15 mouse cellular contexts compared by ENCODE assay signal in the genomic region with DNA sequence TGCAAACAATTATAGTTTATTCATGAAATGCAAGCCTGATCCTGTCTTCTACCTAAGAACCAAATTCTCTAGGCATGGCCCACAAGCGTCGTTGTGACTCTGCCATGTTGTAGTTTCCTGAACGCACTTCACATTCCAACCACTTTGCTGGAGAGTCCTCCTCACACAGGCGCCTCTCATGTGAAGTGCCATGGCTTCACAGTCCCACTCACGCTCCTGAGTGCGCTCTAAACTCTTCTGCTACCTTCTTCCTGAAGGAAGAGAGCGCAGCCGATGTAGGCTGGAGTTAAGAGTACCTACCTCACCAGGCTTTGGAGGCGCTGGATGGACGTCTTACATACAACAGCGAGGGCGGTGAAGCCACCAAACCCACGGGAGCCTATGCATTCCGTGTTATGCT.
A peak's percentile ranks its signal among the peaks of the same experiment; 100 is the strongest.
DNase-seq lines count a peak whose midpoint lies in the region; ATAC-seq and TF ChIP-seq lines count a peak whose summit lies in the region.
"Had no signal": no experiment of that assay in that cellular context is flagged by ENCODE, and none has a peak within 500 bp of the region (broad histone marks: within the 10 kb centered on the region; RNA-seq: fewer than 3 reads in every experiment).

No protein-coding gene starts in this region.

- TF ChIP-seq CTCF in left cerebral cortex, adult 2 months (IDR thresholded peaks at IDR 0.05): no peak
- no peak for TF ChIP-seq CTCF in layer of hippocampus, adult 2 months (conservative IDR thresholded peaks at IDR 0.05)
- no peak for TF ChIP-seq CTCF in gastrocnemius, adult 2 months (IDR thresholded peaks at IDR 0.05)

- H3K4me2 ChIP-seq in lung, embryonic 16.5 days (ENCODE audit: low read depth, low read length): no peak overlapping the region
- no peak overlapping the region for H3K4me2 ChIP-seq in hindbrain, embryonic 13.5 days
- H3K4me2 ChIP-seq: intestine, embryonic 15.5 days; liver, embryonic 13.5 days; neural tube, embryonic 12.5 days had no signal

- peaks cover 6% of the 10 kb centered on the region for H3K4me1 ChIP-seq in lung, embryonic 16.5 days (replicated peaks; ENCODE audit: control insufficient read depth, insufficient read depth, low read length)
- no peaks in the 10 kb centered on the region for H3K4me1 ChIP-seq in hindbrain, embryonic 13.5 days (replicated peaks)
- H3K4me1 ChIP-seq: intestine, embryonic 15.5 days; liver, embryonic 13.5 days had no signal

- H3K27me3 ChIP-seq in lung, embryonic 16.5 days (ENCODE audit: control insufficient read depth, insufficient read depth, low read depth, low read length): no peaks in the 10 kb centered on the region
- no peaks in the 10 kb centered on the region for H3K27me3 ChIP-seq in hindbrain, embryonic 13.5 days
- H3K27me3 ChIP-seq: intestine, embryonic 15.5 days; liver, embryonic 13.5 days; megakaryocyte, embryonic 14.5 days; neural tube, embryonic 12.5 days had no signal

- 66% methylated on average over 14 of the region's 14 CpGs for WGBS in lung, embryonic 16.5 days
- WGBS in hindbrain, embryonic 13.5 days: 94% methylated on average over 14 of the region's 14 CpGs

- H3K4me3 ChIP-seq in left cerebral cortex, adult 2 months: no peak overlapping the region
- no peak overlapping the region for H3K4me3 ChIP-seq in lung, embryonic 16.5 days (ENCODE audit: low read length)
- H3K4me3 ChIP-seq in layer of hippocampus, adult 2 months: no peak overlapping the region
- H3K4me3 ChIP-seq in gastrocnemius, adult 2 months: no peak overlapping the region
- H3K4me3 ChIP-seq in hindbrain, embryonic 13.5 days: no peak overlapping the region
- H3K4me3 ChIP-seq: intestine, embryonic 15.5 days; liver, embryonic 13.5 days; megakaryocyte, embryonic 14.5 days; neural tube, embryonic 12.5 days had no signal

- H3K9me3 ChIP-seq in lung, embryonic 16.5 days (ENCODE audit: control insufficient read depth, low read length): no peaks in the 10 kb centered on the region
- H3K9me3 ChIP-seq in hindbrain, embryonic 13.5 days: no peaks in the 10 kb centered on the region
- H3K9me3 ChIP-seq: intestine, embryonic 15.5 days; liver, embryonic 13.5 days; megakaryocyte, embryonic 14.5 days; neural tube, embryonic 12.5 days had no signal

- intact Hi-C loops in heart, postnatal 25 days (cut with DNase I): loop anchor here (5.0 kb wide), 1 partner anchor 138 kb away; no protein-coding TSS in a partner anchor
- intact Hi-C loops in left cerebral cortex, adult 2 months (cut with DNase I): loop anchor here (5.0 kb wide), 1 partner anchor 133 kb away; no protein-coding TSS in a partner anchor
- intact Hi-C loops in gastrocnemius, adult 2 months (cut with DNase I): loop anchor here (10.0 kb wide), 1 partner anchor 126 kb away; a partner anchor contains a TSS

- 0 out of 2 replicates have a peak overlapping the region, but pooled peaks have one; percentile 15 for H3K27ac ChIP-seq in left cerebral cortex, adult 2 months
- peak overlapping the region; percentile 85 for H3K27ac ChIP-seq in lung, embryonic 16.5 days (ENCODE audit: low read length)
- H3K27ac ChIP-seq in layer of hippocampus, adult 2 months: no peak overlapping the region
- no peak overlapping the region for H3K27ac ChIP-seq in gastrocnemius, adult 2 months
- no peak overlapping the region for H3K27ac ChIP-seq in hindbrain, embryonic 13.5 days
- H3K27ac ChIP-seq: intestine, embryonic 15.5 days; liver, embryonic 13.5 days; neural tube, embryonic 12.5 days had no signal

- peak; percentile 85 for DNase-seq in heart, adult 11 months
- DNase-seq in heart, postnatal 25 days (ENCODE audit: low spot score): no peak
- DNase-seq in left cerebral cortex, adult 2 months (ENCODE audit: extremely low spot score in 1 of 2, low spot score in 2 of 2): no peak
- DNase-seq in left cerebral cortex, adult 8-10 months (ENCODE audit: low spot score in 2 of 2): no peak
- no peak for DNase-seq in layer of hippocampus, adult 2 months (ENCODE audit: low spot score in 2 of 2)
- no peak for DNase-seq in gastrocnemius, adult 2 months
- DNase-seq: cerebellum, postnatal 14 days; gastrocnemius, postnatal 25 days; liver, embryonic 13.5 days; right cerebral cortex, postnatal 25 days had no signal

- ATAC-seq in lung, embryonic 16.5 days (ENCODE audit: low read depth): peak; percentile 92
- no peak for ATAC-seq in hindbrain, embryonic 13.5 days (ENCODE audit: low FRiP score)

- H3K36me3 ChIP-seq in lung, embryonic 16.5 days (ENCODE audit: control insufficient read depth, insufficient read depth, low read length): 0 out of 2 replicates have a peak, but pooled peaks cover 2% of the 10 kb centered on the region
- peaks cover 7% of the 10 kb centered on the region for H3K36me3 ChIP-seq in hindbrain, embryonic 13.5 days
- H3K36me3 ChIP-seq: intestine, embryonic 15.5 days; neural tube, embryonic 12.5 days had no signal

- no peak overlapping the region for H3K9ac ChIP-seq in lung, embryonic 16.5 days (ENCODE audit: low read length)
- H3K9ac ChIP-seq in hindbrain, embryonic 13.5 days: no peak overlapping the region
- H3K9ac ChIP-seq: intestine, embryonic 15.5 days; liver, embryonic 13.5 days; neural tube, embryonic 12.5 days had no signal

Comparison
In these comparisons a context has a peak if more than half of its experiments do, and no peak if none do; other contexts are left out.
1. H3K27ac ChIP-seq: peak in left cerebral cortex, adult 2 months (single experiment) and lung, embryonic 16.5 days (single experiment); none in layer of hippocampus, adult 2 months (single experiment), gastrocnemius, adult 2 months (single experiment) and hindbrain, embryonic 13.5 days (single experiment).